Mouse (Mus musculus): ENCODE measurements around the gene Tff1.

DNA sequence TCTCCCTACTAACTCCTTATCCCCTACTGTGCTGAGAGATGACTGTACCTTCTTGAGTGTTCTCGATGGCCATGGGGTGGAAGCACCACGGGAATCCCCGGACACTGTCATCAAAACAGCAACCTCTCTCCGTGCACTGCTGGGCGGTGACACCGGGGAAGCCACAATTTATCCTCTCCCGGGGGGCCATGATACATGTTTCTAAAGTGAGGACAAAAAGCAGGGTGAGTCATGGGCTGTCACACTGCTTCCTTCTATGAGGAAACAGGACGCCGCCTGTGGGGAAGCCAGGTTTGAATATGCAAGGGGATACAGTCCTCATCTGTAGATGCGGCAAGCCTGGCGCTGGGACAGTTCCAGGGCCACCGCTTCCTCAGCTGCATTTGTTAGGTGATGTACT, 2.5 kb downstream of the Tff1 start:
- TF ChIP-seq UBTF (IDR thresholded peaks at IDR 0.05; ENCODE audit: borderline replicate concordance, insufficient read depth, low read depth, low read length) (no peak), E2F4 (IDR thresholded peaks at IDR 0.05; ENCODE audit: borderline replicate concordance, low read depth, low read length) (no peak), RCOR1 (IDR thresholded peaks at IDR 0.05; ENCODE audit: low read depth, low read length) (no peak), TBP (IDR thresholded peaks at IDR 0.05; ENCODE audit: low read depth, low read length) (no peak), GATA1 (IDR thresholded peaks at IDR 0.05; ENCODE audit: low read depth, low read length) (no peak)
